Mouse (Mus musculus) lung, postnatal 0 days (tissue): ENCODE measurements around the gene Gm13278.
"Not testable (repeated sequence)": the region's sequence is repeated elsewhere in the genome, so short reads cannot be mapped to it uniquely, and the experiment has no call there.

Experiments used
- CTCF ChIP-seq: IDR thresholded peaks from 2 replicates; pipeline ENCODE4 v1.5.1; 2016; ENCODE audit warnings: antibody characterized with exemption, mild to moderate bottlenecking
- EP300 ChIP-seq: IDR thresholded peaks from 2 replicates; pipeline ENCODE4 v1.6.1; 2016; ENCODE audit warnings: antibody characterized with exemption, mild to moderate bottlenecking, control low read depth

- not testable (repeated sequence) for TF ChIP-seq CTCF, EP300
Measured at GRCm38 (mm10) chr4:88827116-88827515, 35.8 kb downstream of the Gm13278 start, which contains the start of gene Ifna6.
